Mouse (Mus musculus): Measurements from ENCODE around the gene Psmb5. TPM values are rescaled to one million over a fixed set of nuclear protein-coding genes. Genes with fewer than 3 reads are reported as not detected.
A peak's percentile ranks its signal among the peaks of the same experiment; 100 is the strongest.

Psmb5 gene
- total RNA-seq, 2 experiments from 2014 or later, result 14.7 to 44.9 TPM

DNA sequence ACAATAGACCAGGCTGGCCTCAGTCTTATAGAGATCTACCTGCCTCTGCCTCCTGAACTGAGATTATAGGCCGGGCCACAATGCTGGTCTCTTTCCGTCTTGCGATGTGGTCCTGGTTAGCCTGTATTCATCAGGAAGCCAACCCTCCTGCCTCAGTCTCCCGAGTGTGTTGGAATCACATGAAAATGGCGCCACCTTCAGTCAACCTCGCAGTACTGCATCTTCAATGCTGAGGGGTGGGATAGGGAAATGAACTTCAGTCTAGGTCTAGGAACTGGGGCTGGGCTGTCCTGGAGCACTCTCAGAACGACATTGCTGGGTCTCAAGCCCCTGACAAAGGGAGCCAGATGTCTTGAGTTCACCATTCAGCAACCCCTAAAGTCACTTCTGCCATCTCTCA, 20.7 kb downstream of the Psmb5 start:
- ATAC-seq (replicated peaks; ENCODE audit: low FRiP score, poor library complexity, severe bottlenecking), result no peak

DNA sequence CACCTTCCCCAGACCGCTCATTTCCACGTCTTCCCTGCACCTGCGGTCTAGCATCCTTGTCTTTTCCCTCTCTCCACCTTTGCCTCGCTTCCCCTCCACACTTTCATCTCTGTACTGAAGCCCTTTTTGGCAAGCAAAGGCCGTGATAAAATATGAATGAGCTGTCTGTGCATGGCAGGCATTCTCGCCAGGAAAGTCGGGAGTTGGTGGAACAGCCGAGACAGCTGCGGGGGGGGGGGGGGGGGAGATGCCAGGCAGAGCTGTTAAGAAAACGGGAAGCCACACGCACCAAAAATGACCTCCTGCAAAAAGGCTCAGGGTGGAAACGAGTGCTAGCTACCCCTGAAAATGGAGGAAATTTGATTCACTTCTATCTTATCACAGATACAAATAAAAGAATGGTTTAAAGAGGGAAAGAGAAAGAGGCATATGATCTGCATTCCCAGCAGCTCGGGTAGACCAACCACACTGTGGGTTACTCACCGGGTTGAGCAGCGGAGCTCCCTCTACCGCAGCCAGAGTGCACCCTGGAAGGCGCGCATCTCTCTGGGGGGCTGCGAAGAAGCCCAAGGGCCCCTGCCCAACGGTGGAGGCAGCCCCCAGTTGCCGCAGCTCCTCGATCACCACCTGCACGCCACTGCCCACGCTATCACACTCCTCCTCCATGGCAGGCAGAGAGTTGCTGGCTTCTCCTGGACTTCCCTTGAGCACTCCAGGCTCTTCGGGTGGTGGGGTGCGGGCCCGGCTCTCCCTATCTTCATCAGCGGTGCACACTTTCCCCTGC, 23.0 kb downstream of the Psmb5 start:
- ATAC-seq (replicated peaks; ENCODE audit: low FRiP score, poor library complexity, severe bottlenecking), result no peak

DNA sequence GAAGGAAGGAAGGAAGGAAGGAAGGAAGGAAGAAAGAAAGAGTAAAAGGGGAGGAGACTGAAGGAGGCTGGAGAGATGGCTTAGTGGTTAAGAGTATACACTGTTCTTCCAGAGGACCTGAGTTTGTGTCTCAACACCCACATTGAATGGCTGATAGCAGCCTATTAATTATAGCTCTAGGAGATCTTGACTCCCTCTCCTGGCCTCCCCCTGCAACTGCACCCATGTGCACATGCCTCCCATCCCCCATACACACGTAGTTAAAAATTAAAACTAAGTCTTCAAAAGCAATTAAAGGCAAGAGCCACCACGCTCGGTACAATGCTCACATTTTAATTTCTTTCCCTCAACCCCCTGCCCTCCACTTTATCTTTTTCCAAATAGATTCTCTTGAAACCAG, 23.8 kb downstream of the Psmb5 start:
- ATAC-seq (replicated peaks; ENCODE audit: low FRiP score, poor library complexity, severe bottlenecking), result no peak

DNA sequence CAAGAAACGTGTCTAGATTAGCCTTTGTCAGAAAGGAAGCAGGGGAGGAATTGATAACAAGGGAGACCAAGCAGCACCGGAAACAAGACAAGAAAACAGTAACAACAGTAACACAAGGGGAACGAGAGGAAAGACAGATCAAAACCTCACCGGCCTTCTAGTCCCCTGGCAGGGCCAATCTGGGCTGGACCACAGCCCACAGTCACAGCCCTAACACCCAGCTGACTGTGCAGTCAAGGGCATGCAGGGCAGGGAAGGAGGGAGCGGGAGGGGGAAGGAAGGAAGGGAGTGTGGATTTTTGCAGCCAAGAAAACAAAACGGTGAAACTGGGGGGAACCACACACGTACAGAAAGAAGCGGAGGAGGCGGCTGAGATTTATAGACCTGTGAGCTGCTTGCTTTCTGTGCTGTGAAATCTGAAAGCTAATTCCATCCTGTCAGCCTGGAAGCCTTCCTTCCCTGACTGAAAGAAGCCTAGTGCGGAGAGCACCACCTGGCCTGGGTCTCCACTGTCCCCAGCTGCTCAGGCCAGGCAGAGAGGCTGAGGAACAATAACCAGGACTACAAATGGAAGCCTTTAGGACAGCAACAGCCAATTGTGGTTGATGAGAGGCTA, 25.4 kb downstream of the Psmb5 start:
- no peak for ATAC-seq (replicated peaks; ENCODE audit: low FRiP score, poor library complexity, severe bottlenecking)

DNA sequence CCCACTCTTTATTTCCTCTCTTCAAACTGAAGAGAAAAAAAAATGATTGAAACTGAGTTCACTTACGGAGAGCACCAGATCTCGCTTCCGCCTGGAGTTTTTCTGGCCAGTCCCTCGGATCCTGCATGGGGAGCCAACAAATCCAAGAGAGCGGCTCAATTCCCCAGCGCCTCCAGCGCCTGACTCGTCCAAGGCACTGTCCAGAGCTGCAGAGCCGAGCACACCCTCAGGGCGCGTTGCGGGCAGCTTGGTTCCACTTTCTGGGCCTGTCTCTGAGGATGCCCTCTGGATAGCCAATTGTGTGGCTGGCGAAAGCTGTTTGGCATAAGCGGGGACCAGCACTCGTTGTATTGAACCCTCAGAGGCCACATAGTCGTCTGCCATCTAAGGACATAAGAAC, 26.8 kb downstream of the Psmb5 start:
- ATAC-seq (replicated peaks; ENCODE audit: low FRiP score, poor library complexity, severe bottlenecking), result no peak

DNA sequence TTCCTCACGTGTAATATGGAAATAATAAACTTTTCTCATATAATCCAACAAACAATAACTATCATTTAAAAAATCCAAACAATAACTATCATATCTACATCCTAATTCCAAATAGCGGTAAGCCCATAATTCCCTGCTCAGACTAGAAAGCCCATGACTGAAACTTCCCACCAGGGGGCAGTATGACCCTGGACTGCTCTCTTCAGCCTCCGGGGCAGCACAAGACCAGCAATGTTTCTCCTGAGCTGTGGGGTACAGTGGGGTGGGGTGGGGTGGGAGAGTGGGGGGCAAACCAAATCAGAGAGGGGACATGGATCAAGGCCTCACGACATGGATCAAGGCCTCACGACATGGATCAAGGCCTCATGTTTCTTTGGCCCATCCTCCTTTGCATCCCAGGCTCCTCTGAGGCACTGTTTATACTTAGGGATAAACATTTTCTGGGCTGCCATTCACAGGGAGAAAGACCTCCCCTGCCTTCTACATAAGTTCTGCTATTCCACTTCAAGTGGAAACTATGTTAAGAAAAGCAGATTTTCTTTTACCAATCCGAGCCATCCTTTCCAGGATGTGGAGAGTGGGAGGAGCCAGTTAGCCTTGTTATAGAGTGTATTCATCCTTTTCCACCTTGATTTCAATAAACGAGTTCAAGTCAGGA, 34.0 kb downstream of the Psmb5 start:
- peak; percentile 76 for ATAC-seq (replicated peaks; ENCODE audit: low FRiP score, poor library complexity, severe bottlenecking)

DNA sequence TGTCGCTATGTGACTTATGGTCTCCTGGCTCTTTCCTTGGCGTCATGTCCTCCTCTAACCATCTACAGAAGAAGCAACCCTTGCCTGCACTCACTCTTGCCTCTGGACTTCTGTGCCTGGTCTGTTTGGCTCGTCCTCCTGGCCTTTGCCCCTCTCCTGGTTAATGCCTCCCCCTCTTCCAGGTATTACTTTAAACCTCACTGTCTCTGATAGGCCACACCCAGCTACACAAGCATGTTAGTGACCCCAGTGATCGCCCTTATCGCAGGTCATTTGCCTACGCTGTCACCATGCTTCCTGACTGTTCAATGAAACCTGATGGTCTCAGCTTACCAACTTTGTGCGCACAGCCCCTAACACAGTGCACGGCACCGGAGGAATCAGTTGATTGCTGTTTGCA, 35.3 kb downstream of the Psmb5 start:
- no peak for ATAC-seq (replicated peaks; ENCODE audit: low FRiP score, poor library complexity, severe bottlenecking)

DNA sequence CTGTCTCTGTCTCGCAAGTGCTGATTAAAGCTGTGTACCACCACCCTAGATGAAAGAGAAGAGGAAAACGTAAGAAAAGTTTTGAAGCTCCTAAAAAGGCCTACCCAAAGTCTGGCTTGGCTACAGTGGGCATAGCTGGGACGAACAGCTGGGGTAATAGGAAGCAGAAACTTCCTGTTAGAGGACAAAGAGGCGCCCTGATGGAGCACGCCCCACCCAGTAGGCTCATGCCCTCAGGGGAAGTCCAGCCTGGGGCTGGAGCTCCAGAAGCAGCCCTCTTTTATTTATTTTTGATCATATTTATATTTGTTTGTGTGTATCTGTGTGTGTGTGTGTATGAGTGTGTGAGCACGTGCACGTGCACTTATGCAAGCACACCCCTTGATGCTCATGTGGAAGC, 38.2 kb downstream of the Psmb5 start:
- ATAC-seq (replicated peaks; ENCODE audit: low FRiP score, poor library complexity, severe bottlenecking), result no peak

DNA sequence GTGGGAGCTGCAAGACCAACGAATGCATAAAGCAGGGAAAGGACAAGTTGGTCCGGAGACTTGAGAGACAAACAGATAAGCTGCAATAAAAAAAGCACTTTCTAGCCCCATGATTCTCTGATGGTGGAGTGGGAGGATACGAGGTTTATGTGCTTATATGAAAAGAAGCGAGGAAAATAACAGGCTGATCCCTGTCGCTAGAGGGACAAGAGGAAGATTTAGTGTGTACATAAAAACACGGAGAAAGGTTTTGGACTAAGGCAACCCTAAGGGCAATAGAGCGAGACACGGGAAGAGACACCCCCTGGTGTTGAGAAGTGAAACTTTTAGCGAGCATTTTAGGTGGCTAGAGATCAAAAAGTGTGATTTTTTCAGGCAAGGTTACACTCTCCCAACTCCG, 39.8 kb downstream of the Psmb5 start:
- ATAC-seq (replicated peaks; ENCODE audit: low FRiP score, poor library complexity, severe bottlenecking), result no peak

DNA sequence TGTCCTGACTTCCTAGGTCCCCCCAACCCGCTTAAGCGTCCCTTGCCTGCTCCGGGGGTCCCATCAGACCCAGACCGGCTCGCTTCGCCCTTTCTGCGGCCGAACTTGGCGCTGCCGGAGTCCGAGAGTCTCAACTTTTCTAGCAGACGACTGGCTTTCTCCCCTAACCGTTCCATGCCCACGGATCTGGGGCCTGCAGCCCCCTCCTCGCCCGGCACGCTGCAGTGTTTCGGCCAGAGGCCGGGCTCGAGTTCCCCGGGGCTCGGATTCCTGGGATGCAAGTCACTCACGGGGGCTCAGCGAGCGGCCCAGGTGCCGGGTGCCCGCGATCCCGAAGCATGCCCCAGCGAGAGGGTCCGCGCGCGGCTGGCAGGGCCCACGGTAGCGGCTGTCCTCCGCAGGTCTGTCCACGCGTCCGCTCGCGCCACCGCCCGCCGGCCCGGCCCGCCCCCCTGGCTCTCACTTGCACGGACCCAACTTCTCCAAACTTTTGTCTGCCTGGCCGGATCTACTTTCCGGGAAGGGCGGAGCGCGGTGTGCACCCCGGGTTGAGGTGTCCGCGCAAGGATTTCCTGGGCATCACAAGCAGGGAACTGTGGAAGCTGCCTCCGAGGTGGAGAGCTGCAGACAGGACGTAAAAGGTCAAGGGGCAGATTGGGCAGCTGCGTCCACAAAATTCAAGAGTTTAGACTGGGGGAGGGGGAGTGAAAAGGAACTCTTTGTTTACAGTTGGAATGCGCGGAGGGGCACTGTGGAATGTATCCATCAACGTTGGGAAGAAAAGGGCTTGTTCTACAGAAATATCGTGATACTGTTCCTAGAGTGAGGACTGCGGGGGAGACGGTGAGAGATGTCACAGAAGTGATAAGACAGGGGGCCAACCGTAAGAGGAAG, 40.5 kb downstream of the Psmb5 start, which contains the start of gene Ajuba:
Gene Ajuba (minus strand): TSS at position 470 of the 894 bp plus-strand sequence.
- no peak for ATAC-seq (replicated peaks; ENCODE audit: low FRiP score, poor library complexity, severe bottlenecking)

DNA sequence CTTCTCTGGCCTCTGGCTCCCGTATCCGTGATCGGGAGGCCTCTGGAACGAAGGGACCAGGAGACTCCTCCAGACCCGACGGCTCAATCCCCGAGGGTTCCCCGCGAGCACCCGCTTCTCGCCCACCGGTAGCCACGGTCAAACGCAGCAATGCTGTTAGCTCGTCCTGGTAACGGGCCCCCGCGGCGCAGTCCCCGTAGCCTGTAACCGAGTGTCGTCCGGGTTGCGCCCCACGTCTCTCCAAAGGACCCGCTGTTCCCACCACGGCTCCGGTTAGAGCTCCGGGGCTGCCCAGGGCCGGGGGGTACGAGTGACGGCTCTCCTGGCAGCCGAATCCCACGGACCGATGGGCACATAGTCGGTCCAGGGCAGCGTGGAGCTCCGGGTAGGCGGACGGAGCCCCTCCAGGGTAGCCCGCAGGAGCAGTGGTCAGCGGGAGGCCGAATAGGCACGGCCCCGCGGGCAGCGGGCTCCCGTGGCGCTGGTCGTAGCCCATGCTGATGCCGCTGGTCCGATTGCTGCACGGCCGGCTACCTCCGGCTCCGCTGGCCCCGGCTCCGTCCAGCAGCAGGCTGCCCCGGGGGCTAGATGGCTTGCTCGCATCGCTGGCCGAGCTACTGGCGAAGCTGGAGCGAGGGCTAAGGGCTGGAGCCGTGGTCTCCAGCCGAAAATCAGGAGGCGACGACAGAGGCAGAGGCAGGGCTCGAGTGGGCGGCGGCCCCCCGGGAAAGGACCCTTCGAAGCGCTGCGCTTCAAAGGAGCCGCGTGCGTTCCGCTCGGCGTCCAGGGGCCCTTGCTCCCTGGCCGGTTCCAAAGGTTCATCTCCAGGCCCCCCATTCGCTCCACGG, 41.4 kb downstream of the Psmb5 start:
- no peak for ATAC-seq (replicated peaks; ENCODE audit: low FRiP score, poor library complexity, severe bottlenecking)

DNA sequence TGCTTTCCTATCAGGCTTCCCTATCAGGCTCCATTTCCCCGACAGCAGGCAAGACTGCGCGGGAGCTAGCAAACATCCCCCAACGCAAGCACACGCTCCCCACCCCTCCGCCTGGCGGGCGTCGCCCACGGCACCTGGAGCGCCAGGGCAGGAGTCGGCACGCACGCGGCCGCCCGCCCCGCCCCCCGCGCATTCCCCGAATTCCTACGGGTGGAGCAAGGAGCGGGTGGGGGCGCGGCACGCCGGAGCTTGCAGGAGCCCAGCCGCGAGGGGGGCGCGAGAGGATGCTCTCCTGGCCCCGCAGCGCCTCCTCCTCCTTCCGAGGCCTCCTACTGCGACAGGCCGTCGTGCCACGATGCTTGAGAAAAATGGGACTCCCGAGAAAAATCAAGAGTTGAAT, 42.2 kb downstream of the Psmb5 start:
- no peak for ATAC-seq (replicated peaks; ENCODE audit: low FRiP score, poor library complexity, severe bottlenecking)

DNA sequence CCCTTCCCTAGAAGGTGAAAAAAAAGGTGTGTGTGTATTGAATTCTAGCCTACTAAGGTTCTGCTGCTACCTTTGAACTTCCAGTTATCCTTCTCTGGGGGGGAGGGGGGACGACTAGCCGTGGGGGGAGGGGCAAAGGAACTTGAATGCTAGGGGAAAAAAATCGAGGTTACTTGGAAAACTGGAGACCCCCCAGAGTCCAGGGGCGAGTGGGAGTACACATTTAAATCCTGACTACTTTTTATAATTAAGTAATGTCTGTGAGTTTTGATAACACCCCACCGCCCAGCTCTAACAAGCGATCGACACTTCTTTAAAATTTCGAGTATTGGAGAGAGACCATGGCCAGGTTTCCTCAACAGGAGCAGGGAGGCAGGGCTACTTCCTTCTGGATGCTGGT, 42.8 kb downstream of the Psmb5 start:
- no peak for ATAC-seq (replicated peaks; ENCODE audit: low FRiP score, poor library complexity, severe bottlenecking)

DNA sequence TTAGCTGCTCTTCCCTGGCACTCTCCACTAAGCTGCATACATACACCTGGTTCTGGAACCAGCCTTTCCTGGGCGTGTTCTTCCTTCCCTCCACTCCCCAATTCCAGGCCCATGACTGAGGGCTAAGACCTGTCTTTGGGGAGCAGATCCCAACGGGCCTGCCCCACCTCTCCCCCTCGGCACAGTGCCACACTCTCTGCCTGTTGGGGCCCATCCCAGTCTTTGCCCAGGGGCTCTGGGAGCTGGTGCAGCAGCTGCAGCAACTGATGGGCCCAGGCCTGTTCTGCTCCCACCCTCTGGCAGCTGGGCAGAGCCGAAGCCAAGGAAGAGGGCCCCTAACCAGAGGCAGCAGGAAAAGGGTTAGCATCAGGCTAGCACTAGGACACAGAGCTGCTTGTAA, 43.6 kb downstream of the Psmb5 start:
- ATAC-seq (replicated peaks; ENCODE audit: low FRiP score, poor library complexity, severe bottlenecking), result no peak

DNA sequence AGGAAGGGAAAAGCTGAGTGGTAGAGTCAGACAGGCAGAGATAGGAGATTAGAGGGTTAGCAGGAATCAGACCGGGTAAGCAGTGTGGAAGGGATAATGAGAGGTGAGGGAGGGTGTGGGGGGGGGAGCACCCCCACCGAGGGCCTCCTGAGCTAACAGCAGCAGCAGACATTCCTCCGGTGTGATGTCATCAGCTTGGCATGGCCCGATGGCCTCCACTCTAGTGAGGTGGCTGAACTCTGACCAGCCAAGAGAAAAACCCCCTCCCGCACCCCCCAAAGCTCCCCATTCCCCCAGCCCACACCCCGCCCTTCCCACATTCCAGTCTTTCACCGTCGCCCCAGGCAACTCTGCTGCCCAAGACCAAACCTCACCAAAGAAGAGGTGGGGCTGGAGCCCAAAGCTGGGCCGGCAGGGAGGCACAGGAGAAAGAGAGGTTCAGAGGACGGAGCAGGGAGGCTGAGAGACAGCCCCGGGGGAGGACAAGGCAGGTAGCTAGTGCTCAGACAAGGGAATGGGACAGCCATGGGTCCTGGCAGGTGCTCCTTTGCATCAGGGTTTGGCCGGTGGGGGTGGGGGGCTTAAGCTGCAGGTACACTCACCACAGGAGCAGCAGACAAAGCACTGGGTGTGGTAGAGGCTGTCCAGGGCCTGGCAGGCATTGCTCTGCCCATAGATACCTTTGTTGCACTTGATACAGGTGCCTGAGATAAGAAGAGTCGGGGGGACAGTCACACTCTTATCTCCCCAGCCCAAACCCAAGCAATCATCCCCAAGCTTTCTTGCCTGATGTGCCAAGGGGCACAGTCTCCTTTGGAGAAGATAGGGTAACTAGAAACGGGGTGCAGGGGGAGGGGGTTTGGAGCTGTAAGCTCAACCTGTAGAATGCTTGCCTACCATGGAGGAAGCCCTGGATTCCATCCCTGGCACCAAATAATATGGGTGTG, 44.8 kb downstream of the Psmb5 start:
- no peak for ATAC-seq (replicated peaks; ENCODE audit: low FRiP score, poor library complexity, severe bottlenecking)

DNA sequence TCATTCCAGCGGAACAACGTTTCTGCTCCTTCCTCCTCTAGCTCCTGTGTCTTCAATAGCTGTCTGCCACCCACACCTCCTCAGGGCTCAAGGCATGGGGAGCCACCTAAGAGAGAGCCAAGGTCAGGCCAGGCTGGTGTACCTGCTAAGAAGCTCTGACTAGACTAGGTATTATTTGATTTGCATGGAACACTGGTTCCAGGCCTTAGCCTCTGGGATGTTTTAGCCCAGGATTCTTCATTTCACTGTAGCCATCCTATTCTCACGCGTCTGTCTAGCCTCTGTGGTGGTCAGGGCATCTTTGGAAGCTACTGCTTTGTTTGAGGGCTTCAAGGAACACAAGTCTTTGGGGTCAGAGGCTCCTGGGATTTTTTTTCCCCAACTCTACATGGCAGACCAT, 45.7 kb downstream of the Psmb5 start:
- ATAC-seq (replicated peaks; ENCODE audit: low FRiP score, poor library complexity, severe bottlenecking), result no peak

DNA sequence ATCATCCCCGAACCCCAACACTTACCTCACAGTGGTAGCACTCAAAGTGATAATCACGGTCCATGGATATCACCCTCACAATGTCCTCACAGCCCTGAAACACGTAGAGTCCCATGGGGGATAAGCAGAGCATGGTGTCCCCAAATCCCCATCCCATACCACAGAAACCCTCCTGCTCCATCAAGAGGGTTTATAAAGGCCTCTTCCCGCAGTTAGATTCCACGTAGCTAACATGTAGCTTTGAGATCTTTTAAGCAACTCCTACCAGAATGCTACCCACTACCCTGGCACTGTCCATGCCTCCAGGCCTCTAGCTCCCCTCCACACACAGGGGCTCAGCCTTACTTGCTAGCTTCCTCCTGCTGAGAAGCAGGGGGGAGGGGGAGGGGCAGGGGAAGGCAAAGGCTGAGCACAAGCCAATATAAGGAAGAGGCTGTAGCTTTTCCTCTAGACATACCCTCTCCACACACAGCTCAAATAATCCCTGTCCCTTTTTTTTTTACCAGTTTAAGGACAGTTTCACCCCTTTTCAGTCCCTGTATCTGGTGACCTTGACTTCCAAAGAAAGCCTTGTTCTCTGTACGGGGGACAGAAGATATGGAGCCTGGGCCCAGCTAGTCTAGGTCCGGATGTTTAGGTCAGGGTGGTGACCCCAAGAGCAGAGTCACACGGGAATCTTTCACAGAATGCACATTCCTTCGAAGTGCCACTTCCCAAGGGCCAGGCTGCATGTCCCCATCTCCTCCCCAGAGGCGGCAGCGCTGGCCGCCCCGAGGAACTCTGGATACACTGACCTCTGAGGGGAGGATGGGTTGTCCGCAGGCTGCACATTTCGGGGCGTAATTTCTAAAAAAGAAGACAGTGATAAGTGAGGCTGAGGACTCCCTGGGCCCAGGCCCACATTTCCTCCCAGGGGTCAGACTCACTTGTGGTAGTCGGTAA, 48.1 kb downstream of the Psmb5 start:
- ATAC-seq (replicated peaks; ENCODE audit: low FRiP score, poor library complexity, severe bottlenecking), result no peak
